Mouse (Mus musculus): ENCODE data around the gene Smarca4.
"Not testable (repeated sequence)": the region's sequence is repeated elsewhere in the genome, so short reads cannot be mapped to it uniquely, and the experiment has no call there.

Smarca4 gene

GRCm38 (mm10) chr9:21615617-21616231, at the start of gene Smarca4:
Gene Smarca4 (plus strand): TSS chr9:21616169.
- DNase-seq (ENCODE audit: extremely low spot score, low spot score): peak; percentile 100

DNA sequence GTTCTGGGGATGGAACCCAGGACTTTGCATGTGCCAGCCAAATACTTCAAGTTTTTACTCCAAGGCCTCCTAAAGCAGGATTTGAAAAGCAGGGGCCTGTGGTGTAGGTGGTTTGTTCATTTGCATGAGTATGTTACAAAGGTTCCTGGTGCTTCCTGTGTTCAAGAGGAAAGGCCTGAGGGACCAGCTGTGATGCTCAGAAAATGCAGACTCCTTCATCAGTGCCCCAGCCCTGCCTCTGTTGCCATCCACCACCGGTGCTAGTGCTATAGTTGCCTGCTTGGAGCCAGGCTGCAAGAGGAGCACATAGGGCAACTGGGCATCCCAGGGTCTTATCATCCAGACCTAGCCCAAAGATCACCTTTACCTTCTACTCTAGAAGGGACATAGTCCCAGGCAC, 49.4 kb upstream of the Smarca4 start:
- no peak for DNase-seq (ENCODE audit: extremely low spot score, low spot score)

- no peak for DNase-seq (ENCODE audit: extremely low spot score, low spot score)
Observed at GRCm38 (mm10) chr9:21567051-21567450, 48.9 kb upstream of the Smarca4 start.

- DNase-seq (ENCODE audit: extremely low spot score, low spot score): no peak
Observed at GRCm38 (mm10) chr9:21568657-21569255, 47.2 kb upstream of the Smarca4 start.

GRCm38 (mm10) chr9:21574012-21574801, 41.8 kb upstream of the Smarca4 start:
- no peak for DNase-seq (ENCODE audit: extremely low spot score, low spot score)

GRCm38 (mm10) chr9:21575253-21575652, 40.7 kb upstream of the Smarca4 start:
- DNase-seq (ENCODE audit: extremely low spot score, low spot score): no peak

DNA sequence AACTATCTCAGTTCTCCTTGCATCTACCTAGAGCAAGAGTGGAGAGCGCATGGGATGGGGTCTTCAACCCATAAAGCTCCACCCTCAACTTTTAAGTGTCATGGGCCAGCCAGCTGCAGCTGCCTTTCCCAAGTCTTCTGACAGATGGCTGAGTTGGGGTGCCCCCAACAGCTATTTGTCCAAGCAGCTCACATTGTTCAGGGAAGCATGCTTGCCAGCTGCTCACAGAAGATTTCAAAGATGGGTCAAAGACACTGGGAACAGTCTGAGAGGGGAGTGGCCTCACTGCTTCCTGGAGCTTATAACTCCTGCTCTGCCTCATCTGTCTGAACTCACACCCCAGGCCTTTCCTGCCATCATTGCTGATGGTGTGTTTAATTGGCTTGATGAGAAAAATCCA, 39.7 kb upstream of the Smarca4 start:
- no peak for DNase-seq (ENCODE audit: extremely low spot score, low spot score)

- no peak for DNase-seq (ENCODE audit: extremely low spot score, low spot score)
Observed at GRCm38 (mm10) chr9:21578226-21578625, 37.7 kb upstream of the Smarca4 start.

DNA sequence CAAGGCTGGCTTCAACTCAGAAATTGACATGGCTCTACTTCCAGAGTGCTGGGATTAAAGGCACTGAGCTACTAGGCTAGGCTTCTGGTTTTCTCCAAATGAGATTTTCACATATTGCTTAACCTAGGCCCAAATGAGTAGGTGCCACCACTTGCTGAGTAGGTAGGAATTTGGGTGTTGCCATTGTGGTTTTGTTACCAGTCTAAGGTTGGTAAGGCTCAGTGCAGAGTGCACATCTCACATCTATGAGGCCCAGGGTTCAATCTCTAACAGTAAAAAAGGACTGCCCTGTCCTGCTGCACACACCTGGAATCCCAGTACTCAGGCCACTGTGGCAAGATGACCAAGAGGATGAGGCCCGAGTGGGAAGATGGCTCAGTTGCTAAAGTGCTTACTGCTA, 30.6 kb upstream of the Smarca4 start:
- no peak for DNase-seq (ENCODE audit: extremely low spot score, low spot score)

DNA sequence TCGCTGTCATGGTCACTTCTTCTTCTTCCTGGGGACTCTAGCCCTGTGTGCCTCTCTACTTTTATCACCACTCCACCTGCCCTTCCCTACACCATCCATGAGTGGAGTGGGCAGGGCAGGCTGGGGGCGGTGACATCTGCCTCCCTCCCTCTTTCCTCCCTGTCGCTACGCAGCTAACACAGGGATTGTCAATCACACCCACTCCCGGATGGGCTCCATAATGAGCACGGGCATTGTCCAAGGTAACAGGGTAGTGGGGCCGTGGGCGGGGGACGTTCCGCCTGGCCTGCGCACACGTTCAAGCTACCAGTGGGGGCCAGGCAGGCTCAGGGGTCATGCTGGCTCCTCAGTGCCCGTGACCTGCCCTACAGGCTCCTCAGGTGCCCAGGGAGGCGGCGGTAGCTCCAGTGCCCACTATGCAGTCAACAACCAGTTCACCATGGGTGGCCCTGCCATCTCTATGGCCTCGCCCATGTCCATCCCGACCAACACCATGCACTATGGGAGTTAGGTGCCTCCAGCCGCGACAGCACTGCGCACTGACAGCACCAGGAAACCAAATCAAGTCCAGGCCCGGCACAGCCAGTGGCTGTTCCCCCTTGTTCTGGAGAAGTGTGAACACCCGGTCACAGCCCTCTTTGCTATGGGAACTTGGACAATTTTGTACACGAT, 28.2 kb upstream of the Smarca4 start:
- no peak for DNase-seq (ENCODE audit: extremely low spot score, low spot score)

- DNase-seq (ENCODE audit: extremely low spot score, low spot score): no peak
Observed at GRCm38 (mm10) chr9:21588350-21588749, 27.6 kb upstream of the Smarca4 start.

DNA sequence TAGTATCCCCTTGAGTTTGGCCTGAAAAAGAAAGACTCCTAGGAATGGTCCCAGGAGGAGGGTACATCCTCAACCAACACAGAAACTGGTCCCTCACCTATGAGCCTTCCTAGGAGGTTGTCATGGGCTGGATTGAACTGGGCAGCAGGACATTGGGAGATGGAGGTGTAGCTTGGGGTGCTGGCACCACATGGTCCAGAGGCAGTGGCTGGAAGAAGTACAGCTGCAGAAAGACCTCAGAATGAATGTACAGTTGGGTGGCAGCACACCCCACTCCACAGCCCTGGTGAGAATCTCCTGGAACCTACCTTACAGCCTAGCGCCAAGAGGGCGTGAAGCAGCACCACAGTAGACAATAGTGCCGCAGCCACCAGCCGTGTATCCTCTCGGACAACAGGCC, 26.4 kb upstream of the Smarca4 start:
- no peak for DNase-seq (ENCODE audit: extremely low spot score, low spot score)

DNA sequence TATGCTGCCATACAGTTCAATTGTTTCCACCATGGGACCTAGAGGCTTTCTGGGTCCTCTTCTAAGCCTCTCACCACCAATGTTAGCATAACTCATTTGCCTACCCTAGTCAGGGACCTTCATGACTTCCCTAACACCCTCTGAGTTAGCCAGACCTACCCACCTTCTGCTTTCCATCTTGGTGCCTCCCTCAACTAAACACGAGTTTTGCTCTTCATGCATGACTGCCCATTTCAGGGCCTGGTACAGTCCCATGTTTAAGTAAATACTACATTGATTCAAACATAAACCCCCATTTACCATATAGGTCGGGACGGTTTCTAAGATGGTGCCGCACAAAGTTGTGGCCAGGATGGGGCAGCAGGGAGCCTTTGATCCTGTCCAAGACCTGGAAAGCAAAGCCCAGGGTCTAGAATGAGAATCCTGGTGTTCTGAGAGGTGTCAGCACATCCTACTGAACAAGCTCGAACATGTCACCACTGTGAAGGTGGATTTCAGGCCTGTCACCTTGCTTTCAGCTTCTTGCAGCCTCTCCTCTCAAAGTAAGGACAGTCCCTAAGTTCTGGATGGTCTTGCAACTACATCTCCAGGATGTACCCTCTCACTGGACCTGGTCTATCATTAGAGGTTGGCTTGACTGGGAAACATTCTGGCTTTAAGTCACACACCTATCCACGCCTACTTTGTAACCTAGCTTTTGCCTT, 24.7 kb upstream of the Smarca4 start:
- no peak for DNase-seq (ENCODE audit: extremely low spot score, low spot score)

GRCm38 (mm10) chr9:21591831-21592702, 23.9 kb upstream of the Smarca4 start:
- DNase-seq (ENCODE audit: extremely low spot score, low spot score): no peak

DNA sequence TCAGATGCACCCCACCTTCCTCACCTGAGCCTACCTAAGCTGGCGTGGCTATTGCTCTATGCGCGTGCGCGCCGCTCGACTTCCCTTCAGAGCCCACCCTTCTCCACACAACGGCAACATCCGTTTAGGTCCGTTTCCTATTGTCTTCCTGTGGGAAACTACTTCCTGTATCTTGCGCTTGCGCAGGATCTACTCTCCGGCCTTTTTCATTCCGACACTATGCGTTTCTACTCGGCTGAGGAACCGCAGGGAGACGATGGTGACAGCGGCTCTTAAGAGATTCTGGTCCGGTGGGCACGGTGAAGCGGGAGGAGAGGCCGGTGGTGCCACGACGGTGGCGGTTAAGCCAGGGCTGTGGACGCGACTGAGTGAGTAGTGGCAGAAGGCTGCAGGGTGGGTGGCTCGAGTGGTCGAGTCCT, 23.3 kb upstream of the Smarca4 start, which contains the start of the genes Timm29 and Yipf2:
TSS of gene Timm29 (plus strand) at position 20 of the 419 bp plus-strand sequence.
TSS of gene Yipf2 (minus strand) at position 126 of the 419 bp plus-strand sequence.
- DNase-seq (ENCODE audit: extremely low spot score, low spot score): peak; percentile 90

DNA sequence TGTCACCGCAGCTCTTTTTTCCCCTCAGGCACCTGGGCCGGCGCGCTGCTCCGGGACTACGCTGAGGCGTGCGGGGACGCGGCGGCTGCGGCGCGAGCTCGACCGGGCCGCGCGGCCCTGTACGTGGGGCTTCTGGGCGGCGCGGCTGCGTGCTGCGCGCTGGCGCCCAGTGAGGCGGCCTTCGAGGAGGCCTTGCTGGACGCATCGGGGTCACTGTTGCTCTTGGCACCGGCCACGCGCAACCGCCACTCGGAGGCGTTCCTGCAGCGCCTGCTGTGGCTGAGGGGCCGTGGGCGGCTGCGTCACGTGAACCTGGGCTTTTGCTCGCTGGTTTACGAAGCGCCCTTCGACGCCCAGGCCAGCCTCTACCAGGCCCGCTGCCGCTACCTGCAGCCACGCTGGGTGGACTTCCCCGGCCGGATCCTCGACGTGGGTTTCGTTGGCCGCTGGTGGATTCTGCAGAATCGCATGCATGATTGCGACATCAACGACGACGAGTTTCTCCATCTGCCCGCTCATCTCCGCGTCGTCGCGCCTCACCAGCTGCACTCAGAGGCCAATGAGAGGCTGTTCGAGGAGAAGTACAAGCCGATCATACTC, 22.7 kb upstream of the Smarca4 start:
- peak; percentile 37 for DNase-seq (ENCODE audit: extremely low spot score, low spot score)

DNA sequence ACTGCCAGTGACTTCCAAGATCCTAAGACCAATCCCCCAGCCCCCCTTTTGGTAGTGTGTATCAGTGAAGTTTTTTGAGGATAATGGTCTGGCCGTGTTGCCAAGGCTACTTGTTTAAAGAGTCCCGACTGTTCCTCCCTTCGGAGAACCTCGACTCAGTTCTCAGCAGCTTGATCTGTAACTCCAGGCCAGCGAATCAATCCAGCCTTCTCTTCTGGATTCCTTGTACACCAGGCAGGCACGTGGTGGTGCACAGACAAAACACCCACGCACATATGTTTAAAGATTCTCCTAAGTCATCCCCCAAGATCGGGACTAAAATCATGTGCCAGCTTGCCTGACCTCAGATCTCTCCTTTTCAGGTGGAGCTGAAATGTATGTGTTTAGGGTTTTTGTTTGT, 21.6 kb upstream of the Smarca4 start:
- DNase-seq (ENCODE audit: extremely low spot score, low spot score): not testable (repeated sequence)

GRCm38 (mm10) chr9:21594838-21595237, 21.1 kb upstream of the Smarca4 start:
- no peak for DNase-seq (ENCODE audit: extremely low spot score, low spot score)

DNA sequence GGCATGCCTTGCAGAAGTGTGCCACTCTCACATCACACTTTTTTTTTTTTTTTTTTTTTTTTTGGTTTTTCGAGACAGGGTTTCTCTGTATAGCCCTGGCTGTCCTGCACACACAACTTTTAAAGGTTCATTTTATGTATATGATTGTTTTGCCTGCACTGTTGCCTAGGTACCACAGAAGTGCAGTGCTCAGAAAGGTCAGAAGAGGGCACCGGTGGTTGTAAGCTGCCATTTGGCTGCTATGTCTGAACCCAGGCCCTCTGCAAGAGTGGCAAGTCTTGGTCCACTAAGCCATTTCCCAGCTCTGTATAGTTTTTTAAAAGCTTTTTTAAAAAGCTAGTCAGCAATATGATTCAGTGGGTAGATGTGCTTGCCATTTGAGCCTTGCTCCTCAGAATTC, 17.8 kb upstream of the Smarca4 start:
- no peak for DNase-seq (ENCODE audit: extremely low spot score, low spot score)

DNA sequence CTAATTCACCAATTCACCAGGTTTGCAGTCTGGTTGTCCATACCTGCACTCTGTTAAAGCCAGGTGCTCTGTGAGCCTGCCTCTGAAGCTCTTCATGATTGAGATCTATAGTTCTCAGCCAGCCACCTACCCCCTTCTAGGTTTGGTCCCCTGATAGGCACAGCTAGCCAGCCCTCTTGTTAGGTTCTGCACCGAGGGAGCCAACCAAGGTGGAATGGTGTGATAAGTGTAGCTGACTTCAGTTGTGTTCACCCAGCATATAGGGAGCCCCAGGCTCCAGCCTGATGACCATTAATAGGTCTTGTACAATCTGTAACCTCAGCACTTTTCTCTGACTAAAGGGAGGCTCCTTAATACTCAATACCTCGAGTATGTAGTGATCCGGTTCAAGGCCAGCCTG, 15.8 kb upstream of the Smarca4 start:
- no peak for DNase-seq (ENCODE audit: extremely low spot score, low spot score)

Measured in neural tube, embryonic 10.5 days (tissue).